Mouse (Mus musculus) forebrain, embryonic 14.5 days (tissue): ENCODE measurements around the gene Abcb1b. TPM values are rescaled to one million over a fixed set of nuclear protein-coding genes. Genes with fewer than 3 reads are reported as not detected.

Experiments
- ATAC-seq: fragments of 200-750 bp; cut with Nextera tagmentation; 2 replicates; pipeline ENCODE4 v1.8.0; 2017; ENCODE audit warnings: mild to moderate bottlenecking, moderate library complexity
- DNase-seq: peaks from one replicate; pipeline ENCODE4 v3.0.0-alpha.2; 2015; ENCODE audit warnings: low spot score
- H3K27ac ChIP-seq: fragments of 300-500 bp; sonication (generic); 2 replicates; pipeline ENCODE4 v1.5.1; 2014; ENCODE audit warnings: low read depth, mild to moderate bottlenecking, control low read depth, low read length, moderate library complexity
- H3K27me3 ChIP-seq: fragments of 300-500 bp; sonication (generic); replicated peaks from 2 replicates; pipeline ENCODE4 v1.6.1; 2014; ENCODE audit warnings: low read length, control low read depth, mixed read lengths; ENCODE audit not compliant: control insufficient read depth, insufficient read depth
- H3K36me3 ChIP-seq: fragments of 300-500 bp; sonication (generic); 2 replicates; pipeline ENCODE4 v1.6.1; 2014; ENCODE audit warnings: low read length, control low read depth; ENCODE audit not compliant: control insufficient read depth, insufficient read depth
- H3K4me1 ChIP-seq: fragments of 300-500 bp; sonication (generic); 2 replicates; pipeline ENCODE4 v1.6.1; 2014; ENCODE audit warnings: antibody characterized with exemption, low read length, control low read depth; ENCODE audit not compliant: control insufficient read depth, insufficient read depth
- H3K4me2 ChIP-seq: fragments of 300-500 bp; sonication (generic); 2 replicates; pipeline ENCODE4 v1.6.1; 2014; ENCODE audit warnings: mild to moderate bottlenecking, control low read depth, low read length
- H3K4me3 ChIP-seq: fragments of 300-500 bp; sonication (generic); 2 replicates; pipeline ENCODE4 v1.5.1; 2014; ENCODE audit warnings: low read depth, low read length, control low read depth
- H3K9ac ChIP-seq: fragments of 300-500 bp; sonication (generic); 2 replicates; pipeline ENCODE4 v1.6.1; 2014; ENCODE audit warnings: mild to moderate bottlenecking, low read length, control low read depth, moderate library complexity
- H3K9me3 ChIP-seq: fragments of 300-500 bp; sonication (generic); replicated peaks from 2 replicates; pipeline ENCODE4 v1.6.1; 2016; ENCODE audit warnings: low read length, control low read depth, mixed read lengths; ENCODE audit not compliant: control insufficient read depth
- WGBS: fragments of 180-500 bp; shearing (Covaris S2); extraction: QIAGEN DNeasy Blood & Tissue Kit; methylation state at CpG from one replicate; pipeline ENCODE4 v1.1.7; 2014; 5-methylcytosine and 5-hydroxymethylcytosine counted together
- polyA plus RNA-seq: library from polyadenylated mRNA; unstranded; fragments of >200 nt; fragmentation: Nextera tagmentation; extraction: Ambion mirVana; gene quantifications from 2 replicates; pipeline ENCODE4 v1.2.1, GENCODE M21; 2014

Abcb1b gene
- polyA plus RNA-seq, 1 experiment from 2014 or later: 0.30 TPM

DNA sequence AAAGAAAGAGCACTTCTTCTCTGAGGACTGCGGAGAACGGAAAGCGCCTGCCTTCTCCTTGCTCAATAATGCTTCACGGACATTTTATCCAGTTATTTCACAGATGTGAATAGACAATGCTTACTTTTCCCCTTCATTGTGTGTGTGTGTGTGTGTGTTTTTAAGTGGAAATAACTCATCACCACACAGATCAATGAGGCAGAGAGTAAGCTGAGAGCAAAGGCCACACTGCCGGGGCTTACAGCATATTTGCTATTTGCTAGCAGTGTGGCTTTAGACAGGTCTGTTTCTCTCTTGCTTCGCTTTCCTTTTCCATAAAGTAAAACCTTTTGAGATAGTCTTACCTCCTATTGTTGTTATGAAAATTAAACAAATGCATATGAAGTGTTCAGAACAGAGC, 106.6 kb downstream of the Abcb1b start:
- Histone ChIP-seq H3K36me3 (no peaks in the 10 kb centered on the region), H3K4me1 (no peaks in the 10 kb centered on the region), H3K27ac (no peak overlapping the region), H3K9me3 (no peaks in the 10 kb centered on the region), H3K27me3 (no peaks in the 10 kb centered on the region), H3K4me3 (no peak overlapping the region), H3K4me2 (no peak overlapping the region), H3K9ac (no peak overlapping the region)
- DNase-seq (no peak), ATAC-seq (no peak)
- WGBS: 68% methylated on average over 6 of the region's 6 CpGs

DNA sequence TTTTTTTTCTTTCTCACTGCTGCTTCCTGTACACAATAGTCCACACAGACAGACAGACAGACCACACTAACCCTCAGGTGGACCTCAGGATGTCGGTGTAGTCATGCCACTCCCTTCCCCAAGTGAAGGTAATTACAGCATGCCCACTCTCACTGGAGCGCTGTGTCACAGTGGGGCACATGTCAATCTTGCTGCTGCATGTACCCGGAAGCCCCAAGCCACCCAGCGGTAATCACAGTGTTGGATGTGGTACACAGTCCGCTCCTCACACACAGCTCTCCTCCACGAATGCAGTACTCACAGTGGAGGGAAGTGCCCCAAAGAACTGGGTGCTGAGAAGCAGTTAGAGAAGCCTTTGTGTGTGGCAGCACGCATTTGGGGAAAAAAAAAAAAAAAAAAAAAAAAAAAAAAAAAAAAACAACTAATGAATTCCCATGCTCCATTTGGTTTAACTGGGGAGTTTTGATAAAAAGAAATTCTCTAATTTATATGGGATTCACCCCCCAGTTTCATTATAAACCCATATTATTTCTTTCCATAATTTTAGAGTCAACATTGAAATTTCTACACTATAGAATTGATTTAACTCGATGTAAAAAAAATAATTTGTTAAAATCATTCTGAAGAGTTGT, 113.7 kb downstream of the Abcb1b start:
- H3K4me1 ChIP-seq: no peaks in the 10 kb centered on the region
- H3K4me3 ChIP-seq: no peak overlapping the region
- WGBS: 79% methylated on average over 8 of the region's 8 CpGs
- H3K27ac ChIP-seq: no peak overlapping the region
- H3K4me2 ChIP-seq: no peak overlapping the region
- H3K9ac ChIP-seq: no peak overlapping the region
- no peak for DNase-seq
- ATAC-seq: no peak
- H3K36me3 ChIP-seq: no peaks in the 10 kb centered on the region
- no peaks in the 10 kb centered on the region for H3K27me3 ChIP-seq
- H3K9me3 ChIP-seq: no peaks in the 10 kb centered on the region

Other genes with a start within 250 kb of the Abcb1b start
- 31.4 and 37.5 TPM in 2 replicates for gene Rundc3b, start 175.2 kb upstream of the Abcb1b start, polyA plus RNA-seq
- 1.4 and 1.8 TPM in 2 replicates for gene Abcb1a, start 138.1 kb upstream of the Abcb1b start, polyA plus RNA-seq
- 0.28 and 0.34 TPM in 2 replicates for gene Abcb4, start 95.6 kb downstream of the Abcb1b start, polyA plus RNA-seq
- gene Crot, start 199.2 kb downstream of the Abcb1b start, polyA plus RNA-seq: 21.7 and 24.2 TPM in 2 replicates